Mouse (Mus musculus): ENCODE data around the gene Zxdb.

GRCm38 (mm10) chrX:94753733-94754132, 29.4 kb downstream of the Zxdb start:
- TF ChIP-seq CTCF (IDR thresholded peaks at IDR 0.05; ENCODE audit: low read depth) (no peak), EP300 (IDR thresholded peaks at IDR 0.05; ENCODE audit: low read depth) (no peak)
